Mouse (Mus musculus) cerebellum, adult 18-20 months (tissue): ENCODE measurements around the gene 1190005I06Rik.

Experiments used
- DNase-seq, 2 experiments: peaks; one replicate each; pipeline ENCODE4 v3.0.0; 2021

1190005I06Rik gene

GRCm38 (mm10) chr8:120574941-120575340, 72.5 kb downstream of the 1190005I06Rik start:
- DNase-seq, result peak in 1 of 2 experiments; percentile 13

DNA sequence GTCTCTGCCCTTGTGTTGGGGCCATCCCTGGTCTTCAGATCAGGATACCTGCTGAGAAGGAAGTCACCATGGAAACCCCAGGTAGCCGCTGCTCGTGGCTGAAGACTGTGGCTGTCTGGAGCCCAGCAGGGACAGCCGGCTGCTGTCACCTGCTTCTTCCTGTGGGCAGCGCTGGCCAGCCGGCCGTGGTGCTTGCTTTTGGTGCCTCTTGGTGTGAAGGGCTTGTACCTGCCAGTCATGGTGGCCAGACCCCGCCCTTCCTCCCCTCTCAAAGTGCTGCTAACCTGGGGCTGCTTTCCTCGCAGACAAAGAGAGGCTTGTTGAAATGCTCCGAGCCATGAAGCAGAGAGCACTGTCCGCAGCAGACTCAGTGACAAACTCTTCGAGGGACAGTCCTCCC, 73.6 kb downstream of the 1190005I06Rik start:
- peak; percentile 33 to 40 for DNase-seq

DNA sequence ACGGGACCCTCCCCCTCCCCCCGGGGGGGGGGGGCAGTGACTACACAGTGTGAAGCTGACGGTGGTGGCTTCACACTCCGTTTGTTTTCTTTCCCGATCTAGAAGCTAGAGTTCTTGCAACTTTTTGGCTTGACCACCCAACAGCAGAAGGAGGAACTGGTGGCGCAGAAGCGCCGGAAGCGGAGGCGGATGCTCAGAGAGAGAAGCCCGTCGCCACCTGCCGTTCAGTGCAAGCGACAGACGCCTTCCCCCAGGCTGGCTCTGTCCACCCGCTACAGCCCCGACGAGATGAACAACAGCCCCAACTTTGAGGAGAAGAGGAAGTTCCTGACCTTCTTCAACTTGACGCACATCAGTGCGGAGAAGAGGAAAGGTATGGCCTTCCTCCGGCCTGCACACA, 74.9 kb downstream of the 1190005I06Rik start:
- DNase-seq, result peak; percentile 63 to 68

GRCm38 (mm10) chr8:120571561-120571960, 75.9 kb downstream of the 1190005I06Rik start:
- peak in 1 of 2 experiments; percentile 8 for DNase-seq

GRCm38 (mm10) chr8:120569939-120570715, 77.3 kb downstream of the 1190005I06Rik start:
- DNase-seq, result peak; percentile 75 to 87

- no peak for DNase-seq
These were observed 78.3 kb downstream of the 1190005I06Rik start for GRCm38 (mm10) chr8:120569123-120569522.

GRCm38 (mm10) chr8:120568164-120568798, 79.2 kb downstream of the 1190005I06Rik start:
- no peak for DNase-seq

DNA sequence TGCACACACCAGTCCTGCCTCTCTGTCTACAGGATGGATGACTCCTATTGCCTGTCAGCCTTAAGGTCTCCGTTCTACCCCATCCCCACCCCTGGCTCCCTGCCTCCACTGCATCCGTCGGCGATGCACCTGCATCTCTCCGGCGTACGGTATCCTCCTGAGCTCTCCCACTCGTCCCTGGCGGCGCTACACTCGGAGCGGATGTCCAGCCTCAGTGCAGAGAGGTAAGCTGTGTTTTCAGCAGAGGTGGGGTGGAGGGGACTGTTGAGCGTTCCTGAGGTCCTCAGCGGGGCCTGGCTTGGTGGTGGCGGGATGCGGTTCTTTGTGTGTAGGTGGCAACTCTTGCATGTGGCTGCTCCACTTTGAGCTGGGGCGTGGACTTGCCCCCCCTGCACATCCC, 79.7 kb downstream of the 1190005I06Rik start:
- no peak for DNase-seq

DNA sequence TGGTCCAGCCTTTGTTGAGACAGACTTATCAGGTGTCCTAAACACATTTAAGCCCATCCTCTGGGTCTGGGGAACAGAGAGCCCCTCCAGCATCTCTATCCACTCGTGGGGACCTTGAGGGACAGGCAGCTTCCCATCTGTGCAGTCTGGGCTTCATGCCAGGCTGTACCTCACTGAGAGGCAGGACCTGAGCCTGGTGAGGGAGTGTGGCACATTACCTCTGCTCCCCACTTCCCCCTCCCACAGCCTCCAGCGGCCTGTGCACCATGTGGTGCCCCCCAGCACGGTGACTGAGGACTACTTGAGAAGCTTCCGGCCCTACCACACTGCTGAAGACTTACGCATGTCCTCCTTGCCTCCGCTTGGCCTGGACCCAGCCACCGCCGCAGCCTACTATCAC, 80.8 kb downstream of the 1190005I06Rik start:
- DNase-seq, result peak; percentile 67 to 73

GRCm38 (mm10) chr8:120565151-120565711, 82.2 kb downstream of the 1190005I06Rik start:
- no peak for DNase-seq

GRCm38 (mm10) chr8:120563851-120564837, 83.3 kb downstream of the 1190005I06Rik start:
- DNase-seq, result peak; percentile 68 to 74

GRCm38 (mm10) chr8:120563348-120563724, 84.1 kb downstream of the 1190005I06Rik start:
- DNase-seq, result peak in 1 of 2 experiments; percentile 28

DNA sequence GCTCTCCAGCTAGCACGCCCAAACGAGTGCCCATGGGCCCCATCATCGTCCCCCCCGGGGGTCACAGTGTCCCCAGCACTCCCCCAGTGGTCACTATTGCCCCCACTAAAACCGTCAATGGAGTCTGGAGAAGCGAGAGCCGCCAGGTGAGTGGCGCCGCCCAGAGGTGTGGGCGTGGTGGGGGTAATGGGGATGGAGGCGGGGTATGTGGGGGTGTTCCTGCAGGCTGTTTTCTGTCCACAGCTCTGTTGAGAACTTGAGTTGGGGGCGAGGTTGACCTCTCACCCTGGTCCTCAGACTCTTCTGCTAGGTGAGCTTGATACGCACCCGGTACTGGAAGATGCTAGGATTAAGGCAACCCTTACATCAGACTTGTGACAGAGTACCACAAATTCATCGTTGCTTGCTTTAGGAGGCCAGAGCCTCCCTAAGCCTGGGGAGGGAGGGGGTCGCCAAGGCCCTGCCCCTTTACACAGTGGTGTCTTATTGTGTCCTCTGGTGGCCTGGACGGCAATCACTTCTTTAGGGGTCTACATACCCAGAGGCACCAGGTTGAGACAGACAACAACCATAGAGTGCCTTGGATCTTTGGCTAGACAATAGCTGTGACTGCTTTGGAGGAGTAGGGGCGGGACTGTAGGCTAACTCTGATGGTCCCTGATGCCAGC, 84.6 kb downstream of the 1190005I06Rik start:
- no peak for DNase-seq

GRCm38 (mm10) chr8:120561539-120562435, 85.6 kb downstream of the 1190005I06Rik start:
- DNase-seq, result peak; percentile 56 to 57

- no peak for DNase-seq
These were observed 86.9 kb downstream of the 1190005I06Rik start for GRCm38 (mm10) chr8:120560535-120560934.

DNA sequence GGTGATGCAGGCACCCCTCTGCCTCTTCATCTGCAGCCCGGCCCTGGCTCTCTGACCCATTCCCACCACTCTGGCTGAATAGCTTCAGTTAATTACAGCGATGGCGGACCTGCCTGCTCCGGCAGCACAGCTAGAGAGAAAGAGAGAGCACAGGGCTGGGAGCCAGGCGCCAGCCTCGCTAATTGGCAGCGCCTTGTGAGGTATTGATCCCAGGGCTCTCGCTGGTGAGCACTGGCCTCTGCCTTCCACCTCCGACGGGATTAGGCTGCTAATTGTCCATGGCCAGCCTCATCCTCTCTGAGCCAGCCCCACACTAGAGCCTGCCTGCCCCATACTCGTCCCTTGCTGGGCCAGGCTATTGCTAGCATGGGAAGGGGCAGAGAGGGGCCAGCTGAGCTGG, 87.8 kb downstream of the 1190005I06Rik start:
- peak in 1 of 2 experiments; percentile 37 for DNase-seq
